Mouse (Mus musculus): ENCODE results near the gene Gm28051. TPM values are rescaled to one million over a fixed set of nuclear protein-coding genes. Genes with fewer than 3 reads are reported as not detected.
A peak's percentile ranks its signal among the peaks of the same experiment; 100 is the strongest.

Gene Gm28051
- polyA plus RNA-seq, 1 experiment = not detected

GRCm38 (mm10) chr12:102710851-102711375, 46.7 kb downstream of the Gm28051 start:
- 91% methylated on average over 4 of the region's 4 CpGs for WGBS
- H3K36me3 ChIP-seq (ENCODE audit: control insufficient read depth, insufficient read depth, low read length) = no peaks in the 10 kb centered on the region
- H3K4me1 ChIP-seq (replicated peaks; ENCODE audit: control insufficient read depth, insufficient read depth, low read length) = peaks cover 6% of the 10 kb centered on the region
- TF ChIP-seq POLR2A (IDR thresholded peaks at IDR 0.05; ENCODE audit: control insufficient read depth, extremely low read depth, insufficient read depth, low read length, poor library complexity) (no peak), CTCF (IDR thresholded peaks at IDR 0.05; ENCODE audit: borderline replicate concordance, control insufficient read depth, extremely low read depth, insufficient read depth, low read length, poor library complexity) (no peak)
- DNase-seq = no peak
- no peak overlapping the region for H3K4me3 ChIP-seq (ENCODE audit: control insufficient read depth, insufficient read depth, low read length)
- no peak overlapping the region for H3K27ac ChIP-seq (ENCODE audit: control insufficient read depth, insufficient read depth, low read length)
- no peaks in the 10 kb centered on the region for H3K27me3 ChIP-seq (ENCODE audit: control insufficient read depth, insufficient read depth, low read length)

GRCm38 (mm10) chr12:102709896-102710295, 47.7 kb downstream of the Gm28051 start:
- WGBS = 95% methylated on average over 5 of the region's 5 CpGs
- Histone ChIP-seq H3K27ac (ENCODE audit: control insufficient read depth, insufficient read depth, low read length) (no peak overlapping the region), H3K4me1 (replicated peaks; ENCODE audit: control insufficient read depth, insufficient read depth, low read length) (peaks cover 10% of the 10 kb centered on the region), H3K27me3 (ENCODE audit: control insufficient read depth, insufficient read depth, low read length) (no peaks in the 10 kb centered on the region), H3K36me3 (ENCODE audit: control insufficient read depth, insufficient read depth, low read length) (no peaks in the 10 kb centered on the region), H3K4me3 (ENCODE audit: control insufficient read depth, insufficient read depth, low read length) (no peak overlapping the region)
- TF ChIP-seq POLR2A (IDR thresholded peaks at IDR 0.05; ENCODE audit: control insufficient read depth, extremely low read depth, insufficient read depth, low read length, poor library complexity) (no peak), CTCF (IDR thresholded peaks at IDR 0.05; ENCODE audit: borderline replicate concordance, control insufficient read depth, extremely low read depth, insufficient read depth, low read length, poor library complexity) (no peak)
- DNase-seq = no peak

- Histone ChIP-seq H3K27ac (ENCODE audit: control insufficient read depth, insufficient read depth, low read length) (no peak overlapping the region), H3K36me3 (ENCODE audit: control insufficient read depth, insufficient read depth, low read length) (no peaks in the 10 kb centered on the region), H3K4me1 (replicated peaks; ENCODE audit: control insufficient read depth, insufficient read depth, low read length) (peaks cover 19% of the 10 kb centered on the region), H3K27me3 (ENCODE audit: control insufficient read depth, insufficient read depth, low read length) (no peaks in the 10 kb centered on the region), H3K4me3 (ENCODE audit: control insufficient read depth, insufficient read depth, low read length) (no peak overlapping the region)
- TF ChIP-seq CTCF (IDR thresholded peaks at IDR 0.05; ENCODE audit: borderline replicate concordance, control insufficient read depth, extremely low read depth, insufficient read depth, low read length, poor library complexity) = no peak
- WGBS = 91% methylated on average over 11 of the region's 11 CpGs
- DNase-seq = no peak
Measured at GRCm38 (mm10) chr12:102708220-102708619, 49.3 kb downstream of the Gm28051 start.

- TF ChIP-seq CTCF (IDR thresholded peaks at IDR 0.05; ENCODE audit: borderline replicate concordance, control insufficient read depth, extremely low read depth, insufficient read depth, low read length, poor library complexity) = no peak
- TF ChIP-seq POLR2A (IDR thresholded peaks at IDR 0.05; ENCODE audit: control insufficient read depth, extremely low read depth, insufficient read depth, low read length, poor library complexity) = no peak
- Histone ChIP-seq H3K36me3 (ENCODE audit: control insufficient read depth, insufficient read depth, low read length) (no peaks in the 10 kb centered on the region), H3K4me3 (ENCODE audit: control insufficient read depth, insufficient read depth, low read length) (no peak overlapping the region), H3K27me3 (ENCODE audit: control insufficient read depth, insufficient read depth, low read length) (no peaks in the 10 kb centered on the region), H3K27ac (ENCODE audit: control insufficient read depth, insufficient read depth, low read length) (no peak overlapping the region), H3K4me1 (replicated peaks; ENCODE audit: control insufficient read depth, insufficient read depth, low read length) (peaks cover 26% of the 10 kb centered on the region)
- DNase-seq = no peak
- 94% methylated on average over 10 of the region's 10 CpGs for WGBS
Measured at GRCm38 (mm10) chr12:102706833-102707463, 50.6 kb downstream of the Gm28051 start.

GRCm38 (mm10) chr12:102705906-102706640, 51.5 kb downstream of the Gm28051 start:
- whole genome bisulfite sequencing = 90% methylated on average over 6 of the region's 6 CpGs
- H3K36me3 ChIP-seq (ENCODE audit: control insufficient read depth, insufficient read depth, low read length) = no peaks in the 10 kb centered on the region
- no peak for DNase-seq
- no peaks in the 10 kb centered on the region for H3K27me3 ChIP-seq (ENCODE audit: control insufficient read depth, insufficient read depth, low read length)
- no peak overlapping the region for H3K27ac ChIP-seq (ENCODE audit: control insufficient read depth, insufficient read depth, low read length)
- H3K4me1 ChIP-seq (replicated peaks; ENCODE audit: control insufficient read depth, insufficient read depth, low read length) = peaks cover 31% of the 10 kb centered on the region
- no peak overlapping the region for H3K4me3 ChIP-seq (ENCODE audit: control insufficient read depth, insufficient read depth, low read length)
- TF ChIP-seq CTCF (IDR thresholded peaks at IDR 0.05; ENCODE audit: borderline replicate concordance, control insufficient read depth, extremely low read depth, insufficient read depth, low read length, poor library complexity) (no peak), POLR2A (IDR thresholded peaks at IDR 0.05; ENCODE audit: control insufficient read depth, extremely low read depth, insufficient read depth, low read length, poor library complexity) (no peak)

GRCm38 (mm10) chr12:102705216-102705871, 52.2 kb downstream of the Gm28051 start:
- 3% methylated on average over 45 of the region's 45 CpGs for WGBS
- Histone ChIP-seq H3K27ac (ENCODE audit: control insufficient read depth, insufficient read depth, low read length) (no peak overlapping the region), H3K27me3 (ENCODE audit: control insufficient read depth, insufficient read depth, low read length) (no peaks in the 10 kb centered on the region), H3K4me3 (ENCODE audit: control insufficient read depth, insufficient read depth, low read length) (peak overlapping the region; percentile 65), H3K36me3 (ENCODE audit: control insufficient read depth, insufficient read depth, low read length) (no peaks in the 10 kb centered on the region), H3K4me1 (replicated peaks; ENCODE audit: control insufficient read depth, insufficient read depth, low read length) (peaks cover 37% of the 10 kb centered on the region)
- TF ChIP-seq POLR2A (IDR thresholded peaks at IDR 0.05; ENCODE audit: control insufficient read depth, extremely low read depth, insufficient read depth, low read length, poor library complexity) = no peak
- peak; percentile 100 for TF ChIP-seq CTCF (IDR thresholded peaks at IDR 0.05; ENCODE audit: borderline replicate concordance, control insufficient read depth, extremely low read depth, insufficient read depth, low read length, poor library complexity)
- DNase-seq = peak; percentile 89

Data from thymus, adult 2 months (tissue).